Mouse (Mus musculus): ENCODE measurements around the gene Sema3g.

GRCm38 (mm10) chr14:31204844-31205243 lies 12.8 kb upstream of the Sema3g start:
- TF ChIP-seq CTCF (IDR thresholded peaks at IDR 0.05; ENCODE audit: extremely low read depth, insufficient read depth, low read length) (no peak), POLR2A (IDR thresholded peaks at IDR 0.05; ENCODE audit: extremely low read depth, insufficient read depth, low read length) (no peak)
